ENCODE assay signal across 21 mouse cellular contexts in the genomic region with DNA sequence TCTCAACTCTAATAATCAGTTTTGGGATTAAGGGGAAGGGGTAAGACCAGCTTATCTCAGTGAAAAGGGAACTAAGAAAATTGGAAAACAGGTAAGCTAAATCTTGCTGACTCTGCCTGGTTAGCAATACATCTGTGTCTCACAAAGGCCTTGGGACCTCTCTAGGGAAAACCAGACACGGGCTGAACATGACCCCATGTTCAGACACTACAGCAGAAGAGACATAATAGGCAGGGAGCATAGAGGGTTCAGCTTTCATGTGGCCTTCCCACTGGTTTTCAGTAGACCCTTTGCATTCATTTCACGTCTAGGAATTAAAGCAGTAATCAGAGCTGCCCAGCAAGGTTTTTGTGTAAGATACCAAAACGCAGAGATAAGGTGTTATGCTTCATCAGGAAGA. TPM values are rescaled to one million over a fixed set of nuclear protein-coding genes. Genes with fewer than 3 reads are reported as not detected.
DNase-seq lines count a peak whose midpoint lies in the region; ATAC-seq and TF ChIP-seq lines count a peak whose summit lies in the region.
"Had no signal": no experiment of that assay in that cellular context is flagged by ENCODE, and none has a peak within 500 bp of the region (broad histone marks: within the 10 kb centered on the region; RNA-seq: fewer than 3 reads in every experiment).

No protein-coding gene starts in this region.

- DNase-seq in hindbrain, postnatal 0 days (ENCODE audit: low spot score): no peak
- no peak for DNase-seq in neural tube, embryonic 10.5 days (ENCODE audit: extremely low spot score, low spot score)
- DNase-seq in hindbrain, embryonic 14.5 days (ENCODE audit: low spot score): no peak
- no peak for DNase-seq in spleen, postnatal 10 days (ENCODE audit: low spot score in 2 of 2)
- DNase-seq in forebrain, embryonic 10.5 days (ENCODE audit: extremely low spot score, low spot score): no peak
- DNase-seq: adrenal gland, postnatal 10 days; cerebellum, adult 11-12 months; cerebellum, adult 9-10 months; cerebellum, postnatal 25 days; gastrocnemius, postnatal 14 days; heart, adult 2 months; heart, postnatal 14 days had no signal

- H3K9me3 ChIP-seq in hindbrain, embryonic 13.5 days: no peaks in the 10 kb centered on the region
- H3K9me3 ChIP-seq in hindbrain, postnatal 0 days (ENCODE audit: low read length): no peaks in the 10 kb centered on the region
- H3K9me3 ChIP-seq in neural tube, embryonic 12.5 days: no peaks in the 10 kb centered on the region
- no peaks in the 10 kb centered on the region for H3K9me3 ChIP-seq in hindbrain, embryonic 14.5 days (ENCODE audit: control insufficient read depth, low read length)
- H3K9me3 ChIP-seq in forebrain, embryonic 10.5 days: no peaks in the 10 kb centered on the region
- H3K9me3 ChIP-seq: embryonic facial prominence, embryonic 12.5 days; forebrain, embryonic 12.5 days; G1E; heart, embryonic 15.5 days had no signal

- no peaks in the 10 kb centered on the region for H3K27me3 ChIP-seq in hindbrain, embryonic 13.5 days
- no peaks in the 10 kb centered on the region for H3K27me3 ChIP-seq in hindbrain, postnatal 0 days (ENCODE audit: insufficient read depth, low read length)
- H3K27me3 ChIP-seq in neural tube, embryonic 12.5 days (replicated peaks): no peaks in the 10 kb centered on the region
- no peaks in the 10 kb centered on the region for H3K27me3 ChIP-seq in hindbrain, embryonic 14.5 days (ENCODE audit: control insufficient read depth, insufficient read depth, low read length)
- H3K27me3 ChIP-seq in forebrain, embryonic 10.5 days (ENCODE audit: poor library complexity, severe bottlenecking): no peaks in the 10 kb centered on the region
- H3K27me3 ChIP-seq: embryonic facial prominence, embryonic 12.5 days; forebrain, embryonic 12.5 days; heart, embryonic 15.5 days had no signal

- H3K4me2 ChIP-seq in hindbrain, embryonic 13.5 days: no peak overlapping the region
- no peak overlapping the region for H3K4me2 ChIP-seq in hindbrain, postnatal 0 days (ENCODE audit: low read depth, low read length)
- no peak overlapping the region for H3K4me2 ChIP-seq in neural tube, embryonic 12.5 days (replicated peaks)
- no peak overlapping the region for H3K4me2 ChIP-seq in hindbrain, embryonic 14.5 days (replicated peaks)
- H3K4me2 ChIP-seq: embryonic facial prominence, embryonic 12.5 days; forebrain, embryonic 12.5 days; heart, embryonic 11.5 days; heart, embryonic 15.5 days had no signal

- ATAC-seq in hindbrain, embryonic 13.5 days (ENCODE audit: low FRiP score): no peak
- no peak for ATAC-seq in hindbrain, postnatal 0 days
- ATAC-seq in neural tube, embryonic 12.5 days (ENCODE audit: low FRiP score, low read depth): no peak
- ATAC-seq in hindbrain, embryonic 14.5 days (ENCODE audit: low FRiP score): no peak
- ATAC-seq: forebrain, embryonic 16.5 days; inflammation-experienced regulatory T-cells, adult 6 months had no signal

- 27% methylated on average over 3 of the region's 3 CpGs for WGBS in hindbrain, embryonic 13.5 days
- 20% methylated on average over 3 of the region's 3 CpGs for WGBS in hindbrain, postnatal 0 days
- 36% methylated on average over 3 of the region's 3 CpGs for WGBS in neural tube, embryonic 12.5 days
- WGBS in hindbrain, embryonic 14.5 days: 22% methylated on average over 3 of the region's 3 CpGs
- WGBS in forebrain, embryonic 10.5 days: 31% methylated on average over 3 of the region's 3 CpGs

- peaks cover 32% of the 10 kb centered on the region for H3K36me3 ChIP-seq in hindbrain, embryonic 13.5 days
- peaks cover 26% of the 10 kb centered on the region for H3K36me3 ChIP-seq in hindbrain, postnatal 0 days (ENCODE audit: insufficient read depth, low read length)
- H3K36me3 ChIP-seq in neural tube, embryonic 12.5 days: peaks cover 36% of the 10 kb centered on the region
- H3K36me3 ChIP-seq in hindbrain, embryonic 14.5 days (replicated peaks; ENCODE audit: control insufficient read depth, insufficient read depth): peaks cover 47% of the 10 kb centered on the region
- H3K36me3 ChIP-seq in forebrain, embryonic 10.5 days (replicated peaks): peaks cover 74% of the 10 kb centered on the region

- H3K9ac ChIP-seq in hindbrain, embryonic 13.5 days: no peak overlapping the region
- no peak overlapping the region for H3K9ac ChIP-seq in hindbrain, postnatal 0 days (replicated peaks; ENCODE audit: low read length)
- H3K9ac ChIP-seq in neural tube, embryonic 12.5 days: no peak overlapping the region
- H3K9ac ChIP-seq in hindbrain, embryonic 14.5 days: no peak overlapping the region
- H3K9ac ChIP-seq: embryonic facial prominence, embryonic 12.5 days; forebrain, embryonic 12.5 days; heart, embryonic 15.5 days had no signal

- peak overlapping the region; percentile 63 for H3K27ac ChIP-seq in hindbrain, embryonic 13.5 days
- no peak overlapping the region for H3K27ac ChIP-seq in hindbrain, postnatal 0 days
- H3K27ac ChIP-seq in neural tube, embryonic 12.5 days: 0 out of 2 replicates have a peak overlapping the region, but pooled peaks have one; percentile 32
- peak overlapping the region; percentile 38; the same call in 1 of the 2 replicates for H3K27ac ChIP-seq in hindbrain, embryonic 14.5 days
- no peak overlapping the region for H3K27ac ChIP-seq in forebrain, embryonic 10.5 days
- H3K27ac ChIP-seq: embryonic facial prominence, embryonic 12.5 days; forebrain, embryonic 12.5 days; heart, adult 2 months; heart, embryonic 15.5 days had no signal

- no peak for TF ChIP-seq CTCF in hindbrain, postnatal 0 days (IDR thresholded peaks at IDR 0.05; ENCODE audit: low read depth)

- no peak overlapping the region for H3K4me3 ChIP-seq in hindbrain, embryonic 13.5 days
- H3K4me3 ChIP-seq in hindbrain, postnatal 0 days (ENCODE audit: low read length): no peak overlapping the region
- H3K4me3 ChIP-seq in neural tube, embryonic 12.5 days: no peak overlapping the region
- no peak overlapping the region for H3K4me3 ChIP-seq in hindbrain, embryonic 14.5 days (replicated peaks; ENCODE audit: low read length)
- no peak overlapping the region for H3K4me3 ChIP-seq in forebrain, embryonic 10.5 days
- H3K4me3 ChIP-seq: embryonic facial prominence, embryonic 12.5 days; forebrain, embryonic 12.5 days; heart, adult 2 months; heart, embryonic 15.5 days had no signal

- peaks cover 16% of the 10 kb centered on the region for H3K4me1 ChIP-seq in hindbrain, embryonic 13.5 days (replicated peaks)
- H3K4me1 ChIP-seq in hindbrain, postnatal 0 days (ENCODE audit: insufficient read depth, low read length): no peaks in the 10 kb centered on the region; the same call in 1 of the 2 replicates
- H3K4me1 ChIP-seq in neural tube, embryonic 12.5 days: peaks cover 8% of the 10 kb centered on the region; the same call in 1 of the 2 replicates
- H3K4me1 ChIP-seq in hindbrain, embryonic 14.5 days (replicated peaks; ENCODE audit: control insufficient read depth, insufficient read depth, low read length): peaks cover 5% of the 10 kb centered on the region
- H3K4me1 ChIP-seq in forebrain, embryonic 10.5 days: peaks cover 14% of the 10 kb centered on the region
- H3K4me1 ChIP-seq: embryonic facial prominence, embryonic 12.5 days; heart, embryonic 15.5 days had no signal

RNA-seq across cellular contexts. Expression of a gene that starts 19.2 kb away (rescaled TPM):
- 283 and 290 TPM in 2 replicates for polyA plus RNA-seq in hindbrain, embryonic 13.5 days (2015; fragmentation: Nextera tagmentation; extraction: Ambion mirVana)
- total RNA-seq in hindbrain, postnatal 0 days (2014; rRNA removed): 84.2 and 159 TPM in 2 replicates
- 215 and 224 TPM in 2 replicates for polyA plus RNA-seq in hindbrain, postnatal 0 days (2015; fragmentation: Nextera tagmentation; extraction: Ambion mirVana)
- polyA plus RNA-seq in neural tube, embryonic 12.5 days (2016; fragmentation: Nextera tagmentation; extraction: Ambion mirVana): 243 and 264 TPM in 2 replicates
- 195 and 248 TPM in 2 replicates for polyA plus RNA-seq in hindbrain, embryonic 14.5 days (2014; fragmentation: Nextera tagmentation; extraction: Ambion mirVana)
- 319 and 328 TPM in 2 replicates for polyA plus RNA-seq in forebrain, embryonic 10.5 days (2016; fragmentation: Nextera tagmentation; extraction: Ambion mirVana)

RNA-seq across cellular contexts. Expression of a gene that starts 19.3 kb away (rescaled TPM):
- 45.5 and 48.2 TPM in 2 replicates for polyA plus RNA-seq in hindbrain, embryonic 13.5 days (2015; fragmentation: Nextera tagmentation; extraction: Ambion mirVana)
- total RNA-seq in hindbrain, postnatal 0 days (2014; rRNA removed): 23.0 and 25.8 TPM in 2 replicates
- polyA plus RNA-seq in hindbrain, postnatal 0 days (2015; fragmentation: Nextera tagmentation; extraction: Ambion mirVana): 41.3 and 41.9 TPM in 2 replicates
- 53.2 and 60.3 TPM in 2 replicates for polyA plus RNA-seq in neural tube, embryonic 12.5 days (2016; fragmentation: Nextera tagmentation; extraction: Ambion mirVana)
- 28.7 and 36.3 TPM in 2 replicates for polyA plus RNA-seq in hindbrain, embryonic 14.5 days (2014; fragmentation: Nextera tagmentation; extraction: Ambion mirVana)
- 63.1 and 71.7 TPM in 2 replicates for polyA plus RNA-seq in forebrain, embryonic 10.5 days (2016; fragmentation: Nextera tagmentation; extraction: Ambion mirVana)

RNA-seq across cellular contexts. Expression of a gene that starts 36.4 kb away (rescaled TPM):
- 64.8 and 70.5 TPM in 2 replicates for polyA plus RNA-seq in hindbrain, embryonic 13.5 days (2015; fragmentation: Nextera tagmentation; extraction: Ambion mirVana)
- 32.8 and 38.0 TPM in 2 replicates for total RNA-seq in hindbrain, postnatal 0 days (2014; rRNA removed)
- 86.9 and 88.7 TPM in 2 replicates for polyA plus RNA-seq in hindbrain, postnatal 0 days (2015; fragmentation: Nextera tagmentation; extraction: Ambion mirVana)
- polyA plus RNA-seq in neural tube, embryonic 12.5 days (2016; fragmentation: Nextera tagmentation; extraction: Ambion mirVana): 65.0 and 66.3 TPM in 2 replicates
- polyA plus RNA-seq in hindbrain, embryonic 14.5 days (2014; fragmentation: Nextera tagmentation; extraction: Ambion mirVana): 72.0 and 72.5 TPM in 2 replicates
- polyA plus RNA-seq in forebrain, embryonic 10.5 days (2016; fragmentation: Nextera tagmentation; extraction: Ambion mirVana): 51.4 and 56.1 TPM in 2 replicates

RNA-seq across cellular contexts. Expression of a gene that starts 47.6 kb away (rescaled TPM):
- polyA plus RNA-seq in hindbrain, embryonic 13.5 days (2015; fragmentation: Nextera tagmentation; extraction: Ambion mirVana): 124 and 129 TPM in 2 replicates
- 25.5 and 35.8 TPM in 2 replicates for total RNA-seq in hindbrain, postnatal 0 days (2014; rRNA removed)
- 88.7 and 91.1 TPM in 2 replicates for polyA plus RNA-seq in hindbrain, postnatal 0 days (2015; fragmentation: Nextera tagmentation; extraction: Ambion mirVana)
- polyA plus RNA-seq in neural tube, embryonic 12.5 days (2016; fragmentation: Nextera tagmentation; extraction: Ambion mirVana): 133 and 137 TPM in 2 replicates
- 101 and 102 TPM in 2 replicates for polyA plus RNA-seq in hindbrain, embryonic 14.5 days (2014; fragmentation: Nextera tagmentation; extraction: Ambion mirVana)
- polyA plus RNA-seq in forebrain, embryonic 10.5 days (2016; fragmentation: Nextera tagmentation; extraction: Ambion mirVana): 167 and 169 TPM in 2 replicates

Comparison
In these comparisons a context has a peak if more than half of its experiments do, and no peak if none do; other contexts are left out.
1. H3K27ac ChIP-seq: peak in hindbrain, embryonic 13.5 days (single experiment), neural tube, embryonic 12.5 days (single experiment) and hindbrain, embryonic 14.5 days (single experiment); none in hindbrain, postnatal 0 days (single experiment) and forebrain, embryonic 10.5 days (single experiment).